Mouse (Mus musculus): ENCODE data around the gene Mrps6. TPM values are rescaled to one million over a fixed set of nuclear protein-coding genes. Genes with fewer than 3 reads are reported as not detected.
A peak's percentile ranks its signal among the peaks of the same experiment; 100 is the strongest.
"Not testable (repeated sequence)": the region's sequence is repeated elsewhere in the genome, so short reads cannot be mapped to it uniquely, and the experiment has no call there.

The Mrps6 gene
- polyA plus RNA-seq, 1 experiment from 2014 or later = 128 TPM

DNA sequence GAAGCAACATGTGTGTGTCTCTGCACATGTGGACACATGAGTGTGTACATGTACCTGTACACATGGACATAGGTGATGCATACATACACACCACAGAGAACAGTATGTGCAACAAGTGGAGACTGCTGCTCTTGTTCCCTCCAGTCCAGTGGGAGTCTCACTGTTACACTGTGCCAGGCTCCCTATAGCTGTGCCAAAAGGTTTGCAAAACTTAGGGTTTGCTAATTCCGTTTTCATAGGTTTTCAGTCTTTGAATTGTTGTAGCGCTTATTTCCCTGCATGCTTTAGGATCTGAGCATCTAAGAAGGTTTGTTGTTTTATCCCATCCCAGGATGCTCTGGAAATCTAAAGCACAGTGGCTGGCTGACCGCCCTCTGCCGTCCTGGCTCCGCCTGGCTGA, 33.8 kb downstream of the Mrps6 start:
- WGBS = 72% methylated on average over 5 of the region's 5 CpGs
- Histone ChIP-seq H3K4me1 (ENCODE audit: control insufficient read depth, insufficient read depth, low read length) (no peaks in the 10 kb centered on the region), H3K36me3 (ENCODE audit: control insufficient read depth, insufficient read depth) (no peaks in the 10 kb centered on the region), H3K9ac (ENCODE audit: low read length) (no peak overlapping the region), H3K4me3 (ENCODE audit: low read length) (no peak overlapping the region), H3K27me3 (ENCODE audit: control insufficient read depth, insufficient read depth, low read length) (no peaks in the 10 kb centered on the region), H3K9me3 (replicated peaks; ENCODE audit: control insufficient read depth, low read length) (no peaks in the 10 kb centered on the region), H3K4me2 (ENCODE audit: low read depth, low read length) (no peak overlapping the region), H3K27ac (ENCODE audit: low read length) (no peak overlapping the region)
- ATAC-seq (replicated peaks; ENCODE audit: extremely low read depth, insufficient read depth, low FRiP score) = no peak

GRCm38 (mm10) chr16:92098351-92099051, 40.4 kb downstream of the Mrps6 start:
- Histone ChIP-seq H3K27me3 (ENCODE audit: control insufficient read depth, insufficient read depth, low read length) (no peaks in the 10 kb centered on the region), H3K4me1 (ENCODE audit: control insufficient read depth, insufficient read depth, low read length) (peaks cover 2% of the 10 kb centered on the region; the same call in 1 of the 2 replicates), H3K9ac (ENCODE audit: low read length) (no peak overlapping the region), H3K4me2 (ENCODE audit: low read depth, low read length) (no peak overlapping the region), H3K36me3 (ENCODE audit: control insufficient read depth, insufficient read depth) (peaks cover 5% of the 10 kb centered on the region), H3K27ac (ENCODE audit: low read length) (no peak overlapping the region), H3K9me3 (replicated peaks; ENCODE audit: control insufficient read depth, low read length) (no peaks in the 10 kb centered on the region), H3K4me3 (ENCODE audit: low read length) (no peak overlapping the region)
- no peak for ATAC-seq (replicated peaks; ENCODE audit: extremely low read depth, insufficient read depth, low FRiP score)
- 82% methylated on average over 10 of the region's 10 CpGs for WGBS

GRCm38 (mm10) chr16:92099598-92099997, 41.5 kb downstream of the Mrps6 start:
- WGBS = 85% methylated on average over 16 of the region's 16 CpGs
- H3K4me3 ChIP-seq (ENCODE audit: low read length) = no peak overlapping the region
- no peak overlapping the region for H3K9ac ChIP-seq (ENCODE audit: low read length)
- H3K27ac ChIP-seq (ENCODE audit: low read length) = no peak overlapping the region
- H3K36me3 ChIP-seq (ENCODE audit: control insufficient read depth, insufficient read depth) = peaks cover 5% of the 10 kb centered on the region
- no peaks in the 10 kb centered on the region for H3K9me3 ChIP-seq (replicated peaks; ENCODE audit: control insufficient read depth, low read length)
- H3K27me3 ChIP-seq (ENCODE audit: control insufficient read depth, insufficient read depth, low read length) = no peaks in the 10 kb centered on the region
- no peak overlapping the region for H3K4me2 ChIP-seq (ENCODE audit: low read depth, low read length)
- ATAC-seq (replicated peaks; ENCODE audit: extremely low read depth, insufficient read depth, low FRiP score) = no peak
- H3K4me1 ChIP-seq (ENCODE audit: control insufficient read depth, insufficient read depth, low read length) = peaks cover 6% of the 10 kb centered on the region; the same call in 1 of the 2 replicates

DNA sequence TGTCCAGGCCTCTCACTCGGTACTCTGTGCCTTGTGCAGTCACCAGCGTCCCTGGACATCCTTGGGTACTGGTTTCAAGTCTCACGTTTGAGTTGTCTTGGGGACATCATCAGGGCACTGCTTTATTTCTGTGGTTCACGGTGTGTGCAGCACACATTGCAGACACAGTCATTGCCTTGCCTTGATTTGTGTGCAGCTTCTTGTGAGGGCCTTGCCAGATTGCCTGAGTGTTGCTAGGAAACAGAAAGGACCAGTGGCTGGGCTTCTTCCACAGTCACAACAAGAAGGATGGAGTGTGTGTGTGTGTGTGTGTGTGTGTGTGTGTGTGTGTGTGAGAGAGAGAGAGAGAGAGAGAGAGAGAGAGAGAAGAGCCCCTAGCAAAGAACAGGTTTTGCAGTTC, 42.0 kb downstream of the Mrps6 start:
- peaks cover 6% of the 10 kb centered on the region; the same call in 1 of the 2 replicates for H3K4me1 ChIP-seq (ENCODE audit: control insufficient read depth, insufficient read depth, low read length)
- no peak overlapping the region for H3K4me2 ChIP-seq (ENCODE audit: low read depth, low read length)
- no peaks in the 10 kb centered on the region for H3K9me3 ChIP-seq (replicated peaks; ENCODE audit: control insufficient read depth, low read length)
- no peak overlapping the region for H3K9ac ChIP-seq (ENCODE audit: low read length)
- no peak for ATAC-seq (replicated peaks; ENCODE audit: extremely low read depth, insufficient read depth, low FRiP score)
- no peak overlapping the region for H3K4me3 ChIP-seq (ENCODE audit: low read length)
- H3K27me3 ChIP-seq (ENCODE audit: control insufficient read depth, insufficient read depth, low read length) = no peaks in the 10 kb centered on the region
- H3K36me3 ChIP-seq (ENCODE audit: control insufficient read depth, insufficient read depth) = peaks cover 5% of the 10 kb centered on the region
- no peak overlapping the region for H3K27ac ChIP-seq (ENCODE audit: low read length)
- 83% methylated on average over 4 of the region's 4 CpGs for WGBS

- WGBS = 77% methylated on average over 5 of the region's 5 CpGs
- Histone ChIP-seq H3K4me2 (ENCODE audit: low read depth, low read length) (no peak overlapping the region), H3K4me3 (ENCODE audit: low read length) (no peak overlapping the region), H3K9ac (ENCODE audit: low read length) (no peak overlapping the region), H3K27me3 (ENCODE audit: control insufficient read depth, insufficient read depth, low read length) (no peaks in the 10 kb centered on the region), H3K4me1 (ENCODE audit: control insufficient read depth, insufficient read depth, low read length) (peaks cover 6% of the 10 kb centered on the region; the same call in 1 of the 2 replicates), H3K9me3 (replicated peaks; ENCODE audit: control insufficient read depth, low read length) (no peaks in the 10 kb centered on the region), H3K36me3 (ENCODE audit: control insufficient read depth, insufficient read depth) (peaks cover 5% of the 10 kb centered on the region), H3K27ac (ENCODE audit: low read length) (no peak overlapping the region)
- no peak for ATAC-seq (replicated peaks; ENCODE audit: extremely low read depth, insufficient read depth, low FRiP score)
These were observed 44.0 kb downstream of the Mrps6 start for GRCm38 (mm10) chr16:92102115-92102514.

DNA sequence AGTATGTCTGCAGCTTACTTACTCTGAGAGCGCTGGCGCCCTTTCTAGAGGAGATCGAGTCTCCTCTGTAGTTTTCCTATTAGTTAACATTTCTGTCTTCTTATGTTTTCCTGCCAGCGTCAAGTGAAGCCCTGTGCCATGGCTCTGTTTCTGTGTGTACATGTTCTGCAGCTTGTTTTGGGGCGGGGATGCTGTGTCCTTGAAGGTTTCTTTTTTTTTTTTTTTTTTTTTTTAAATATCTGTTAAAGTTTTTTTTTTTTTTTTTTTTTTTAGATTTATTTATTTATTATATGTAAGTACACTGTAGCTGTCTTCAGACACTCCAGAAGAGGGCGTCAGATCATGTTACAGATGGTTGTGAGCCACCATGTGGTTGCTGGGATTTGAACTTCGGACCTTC, 44.9 kb downstream of the Mrps6 start:
- H3K9ac ChIP-seq (ENCODE audit: low read length); H3K9me3 ChIP-seq (replicated peaks; ENCODE audit: control insufficient read depth, low read length); H3K27ac ChIP-seq (ENCODE audit: low read length); H3K27me3 ChIP-seq (ENCODE audit: control insufficient read depth, insufficient read depth, low read length); ATAC-seq (replicated peaks; ENCODE audit: extremely low read depth, insufficient read depth, low FRiP score); H3K4me3 ChIP-seq (ENCODE audit: low read length); H3K4me1 ChIP-seq (ENCODE audit: control insufficient read depth, insufficient read depth, low read length); H3K36me3 ChIP-seq (ENCODE audit: control insufficient read depth, insufficient read depth); H3K4me2 ChIP-seq (ENCODE audit: low read depth, low read length): not testable (repeated sequence)
- 95% methylated on average over 6 of the region's 7 CpGs for WGBS

- Histone ChIP-seq H3K27ac (ENCODE audit: low read length) (peak overlapping the region; percentile 75), H3K27me3 (ENCODE audit: control insufficient read depth, insufficient read depth, low read length) (no peaks in the 10 kb centered on the region), H3K4me3 (ENCODE audit: low read length) (no peak overlapping the region), H3K9ac (ENCODE audit: low read length) (no peak overlapping the region; the same call in 1 of the 2 replicates), H3K36me3 (ENCODE audit: control insufficient read depth, insufficient read depth) (peaks cover 5% of the 10 kb centered on the region), H3K4me1 (ENCODE audit: control insufficient read depth, insufficient read depth, low read length) (peaks cover 6% of the 10 kb centered on the region; the same call in 1 of the 2 replicates), H3K9me3 (replicated peaks; ENCODE audit: control insufficient read depth, low read length) (no peaks in the 10 kb centered on the region), H3K4me2 (ENCODE audit: low read depth, low read length) (no peak overlapping the region)
- ATAC-seq (replicated peaks; ENCODE audit: extremely low read depth, insufficient read depth, low FRiP score) = peak; percentile 71; the same call in 1 of the 2 replicates
- WGBS = 37% methylated on average over 9 of the region's 9 CpGs
These were observed 45.7 kb downstream of the Mrps6 start for GRCm38 (mm10) chr16:92103572-92104331.

- no peak overlapping the region for H3K4me3 ChIP-seq (ENCODE audit: low read length)
- no peak overlapping the region for H3K4me2 ChIP-seq (ENCODE audit: low read depth, low read length)
- H3K27ac ChIP-seq (ENCODE audit: low read length) = peak overlapping the region; percentile 75
- no peak for ATAC-seq (replicated peaks; ENCODE audit: extremely low read depth, insufficient read depth, low FRiP score)
- no peaks in the 10 kb centered on the region for H3K27me3 ChIP-seq (ENCODE audit: control insufficient read depth, insufficient read depth, low read length)
- H3K4me1 ChIP-seq (ENCODE audit: control insufficient read depth, insufficient read depth, low read length) = peaks cover 6% of the 10 kb centered on the region; the same call in 1 of the 2 replicates
- H3K36me3 ChIP-seq (ENCODE audit: control insufficient read depth, insufficient read depth) = peaks cover 5% of the 10 kb centered on the region
- H3K9ac ChIP-seq (ENCODE audit: low read length) = no peak overlapping the region
- no peaks in the 10 kb centered on the region for H3K9me3 ChIP-seq (replicated peaks; ENCODE audit: control insufficient read depth, low read length)
- 89% methylated on average over 2 of the region's 2 CpGs for WGBS
These were observed 46.2 kb downstream of the Mrps6 start for GRCm38 (mm10) chr16:92104332-92104590.

GRCm38 (mm10) chr16:92104951-92105350, 46.9 kb downstream of the Mrps6 start:
- Histone ChIP-seq H3K9ac (ENCODE audit: low read length) (no peak overlapping the region), H3K4me2 (ENCODE audit: low read depth, low read length) (no peak overlapping the region), H3K4me3 (ENCODE audit: low read length) (no peak overlapping the region), H3K36me3 (ENCODE audit: control insufficient read depth, insufficient read depth) (peaks cover under 1% of the 10 kb centered on the region; the same call in 1 of the 2 replicates), H3K27ac (ENCODE audit: low read length) (no peak overlapping the region), H3K27me3 (ENCODE audit: control insufficient read depth, insufficient read depth, low read length) (no peaks in the 10 kb centered on the region), H3K4me1 (ENCODE audit: control insufficient read depth, insufficient read depth, low read length) (peaks cover 6% of the 10 kb centered on the region; the same call in 1 of the 2 replicates), H3K9me3 (replicated peaks; ENCODE audit: control insufficient read depth, low read length) (no peaks in the 10 kb centered on the region)
- no peak for ATAC-seq (replicated peaks; ENCODE audit: extremely low read depth, insufficient read depth, low FRiP score)
- 86% methylated on average over 2 of the region's 2 CpGs for WGBS
